Mouse (Mus musculus): ENCODE measurements around the gene Mnt. TPM values are rescaled to one million over a fixed set of nuclear protein-coding genes. Genes with fewer than 3 reads are reported as not detected.
A peak's percentile ranks its signal among the peaks of the same experiment; 100 is the strongest.

Mnt gene
- polyA plus RNA-seq, 1 experiment from 2014 or later, result 9.2 TPM

- no peak overlapping the region for H3K4me2 ChIP-seq (ENCODE audit: low read length)
Measured at GRCm38 (mm10) chr11:74836225-74837055, 5.7 kb downstream of the Mnt start.

GRCm38 (mm10) chr11:74837056-74837693 is 6.5 kb downstream of the Mnt start:
- H3K9me3 ChIP-seq (ENCODE audit: control insufficient read depth, low read length), result no peaks in the 10 kb centered on the region
- H3K27ac ChIP-seq (ENCODE audit: low read length), result peak overlapping the region; percentile 69; the same call in 1 of the 2 replicates
- H3K4me2 ChIP-seq (ENCODE audit: low read length), result peak overlapping the region; percentile 77
- no peaks in the 10 kb centered on the region for H3K36me3 ChIP-seq (ENCODE audit: control insufficient read depth, insufficient read depth)
- peaks cover 33% of the 10 kb centered on the region for H3K4me1 ChIP-seq (replicated peaks; ENCODE audit: control insufficient read depth, insufficient read depth, low read length)
- ATAC-seq, result 0 out of 2 replicates have a peak, but pooled peaks have one; percentile 0
- H3K27me3 ChIP-seq (replicated peaks; ENCODE audit: control insufficient read depth, insufficient read depth, low read length), result no peaks in the 10 kb centered on the region
- H3K4me3 ChIP-seq (replicated peaks; ENCODE audit: low read length), result peak overlapping the region; percentile 53
- H3K9ac ChIP-seq (replicated peaks; ENCODE audit: low read depth, low read length), result no peak overlapping the region
- 43% methylated on average over 16 of the region's 16 CpGs for whole genome bisulfite sequencing

More at GRCm38 (mm10) chr11:74836225-74837055, 5.7 kb downstream of the Mnt start:
- no peak for ATAC-seq
- WGBS, result 84% methylated on average over 22 of the region's 22 CpGs
- Histone ChIP-seq H3K36me3 (ENCODE audit: control insufficient read depth, insufficient read depth) (no peaks in the 10 kb centered on the region), H3K9ac (replicated peaks; ENCODE audit: low read depth, low read length) (no peak overlapping the region), H3K27ac (ENCODE audit: low read length) (no peak overlapping the region), H3K27me3 (replicated peaks; ENCODE audit: control insufficient read depth, insufficient read depth, low read length) (no peaks in the 10 kb centered on the region), H3K4me3 (replicated peaks; ENCODE audit: low read length) (no peak overlapping the region), H3K4me1 (replicated peaks; ENCODE audit: control insufficient read depth, insufficient read depth, low read length) (peaks cover 33% of the 10 kb centered on the region), H3K9me3 (ENCODE audit: control insufficient read depth, low read length) (no peaks in the 10 kb centered on the region)

- peak overlapping the region; percentile 69 for H3K27ac ChIP-seq (ENCODE audit: low read length)
- H3K9ac ChIP-seq (replicated peaks; ENCODE audit: low read depth, low read length), result peak overlapping the region; percentile 54
- H3K4me3 ChIP-seq (replicated peaks; ENCODE audit: low read length), result peak overlapping the region; percentile 53
- peak overlapping the region; percentile 77 for H3K4me2 ChIP-seq (ENCODE audit: low read length)
- peaks cover 2% of the 10 kb centered on the region; the same call in 1 of the 2 replicates for H3K36me3 ChIP-seq (ENCODE audit: control insufficient read depth, insufficient read depth)
- H3K4me1 ChIP-seq (replicated peaks; ENCODE audit: control insufficient read depth, insufficient read depth, low read length), result peaks cover 29% of the 10 kb centered on the region
- no peaks in the 10 kb centered on the region for H3K27me3 ChIP-seq (replicated peaks; ENCODE audit: control insufficient read depth, insufficient read depth, low read length)
- WGBS, result under 1% methylated on average over 48 of the region's 54 CpGs
- peak; percentile 68 for ATAC-seq
- H3K9me3 ChIP-seq (ENCODE audit: control insufficient read depth, low read length), result no peaks in the 10 kb centered on the region
Measured at GRCm38 (mm10) chr11:74837694-74838431, 7.1 kb downstream of the Mnt start.

GRCm38 (mm10) chr11:74838441-74838840 is 7.7 kb downstream of the Mnt start:
- under 1% methylated on average over 35 of the region's 35 CpGs for WGBS
- peaks cover 23% of the 10 kb centered on the region for H3K4me1 ChIP-seq (replicated peaks; ENCODE audit: control insufficient read depth, insufficient read depth, low read length)
- peak; percentile 74 for ATAC-seq

GRCm38 (mm10) chr11:74838971-74839370 is 8.3 kb downstream of the Mnt start:
- ATAC-seq, result no peak
- H3K36me3 ChIP-seq (ENCODE audit: control insufficient read depth, insufficient read depth), result peaks cover 2% of the 10 kb centered on the region; the same call in 1 of the 2 replicates
- H3K27ac ChIP-seq (ENCODE audit: low read length), result peak overlapping the region; percentile 69; the same call in 1 of the 2 replicates
- no peaks in the 10 kb centered on the region for H3K27me3 ChIP-seq (replicated peaks; ENCODE audit: control insufficient read depth, insufficient read depth, low read length)
- H3K4me1 ChIP-seq (replicated peaks; ENCODE audit: control insufficient read depth, insufficient read depth, low read length), result peaks cover 18% of the 10 kb centered on the region
- H3K4me3 ChIP-seq (replicated peaks; ENCODE audit: low read length), result no peak overlapping the region
- H3K9me3 ChIP-seq (ENCODE audit: control insufficient read depth, low read length), result no peaks in the 10 kb centered on the region
- no peak overlapping the region for H3K9ac ChIP-seq (replicated peaks; ENCODE audit: low read depth, low read length)
- H3K4me2 ChIP-seq (ENCODE audit: low read length), result peak overlapping the region; percentile 77
- WGBS, result 44% methylated on average over 6 of the region's 6 CpGs

More at GRCm38 (mm10) chr11:74838441-74838840, 7.7 kb downstream of the Mnt start:
- Histone ChIP-seq H3K27ac (ENCODE audit: low read length) (peak overlapping the region; percentile 69), H3K4me2 (ENCODE audit: low read length) (peak overlapping the region; percentile 77), H3K9ac (replicated peaks; ENCODE audit: low read depth, low read length) (peak overlapping the region; percentile 54), H3K36me3 (ENCODE audit: control insufficient read depth, insufficient read depth) (peaks cover 2% of the 10 kb centered on the region; the same call in 1 of the 2 replicates), H3K9me3 (ENCODE audit: control insufficient read depth, low read length) (no peaks in the 10 kb centered on the region), H3K27me3 (replicated peaks; ENCODE audit: control insufficient read depth, insufficient read depth, low read length) (no peaks in the 10 kb centered on the region), H3K4me3 (replicated peaks; ENCODE audit: low read length) (peak overlapping the region; percentile 53)

GRCm38 (mm10) chr11:74839860-74840715 is 9.4 kb downstream of the Mnt start:
- Histone ChIP-seq H3K4me1 (replicated peaks; ENCODE audit: control insufficient read depth, insufficient read depth, low read length) (peaks cover 18% of the 10 kb centered on the region), H3K27me3 (replicated peaks; ENCODE audit: control insufficient read depth, insufficient read depth, low read length) (no peaks in the 10 kb centered on the region), H3K27ac (ENCODE audit: low read length) (no peak overlapping the region), H3K9ac (replicated peaks; ENCODE audit: low read depth, low read length) (no peak overlapping the region), H3K9me3 (ENCODE audit: control insufficient read depth, low read length) (no peaks in the 10 kb centered on the region), H3K36me3 (ENCODE audit: control insufficient read depth, insufficient read depth) (peaks cover 2% of the 10 kb centered on the region; the same call in 1 of the 2 replicates), H3K4me3 (replicated peaks; ENCODE audit: low read length) (no peak overlapping the region), H3K4me2 (ENCODE audit: low read length) (no peak overlapping the region)
- ATAC-seq, result no peak
- WGBS, result 94% methylated on average over 19 of the region's 19 CpGs

- Histone ChIP-seq H3K4me2 (ENCODE audit: low read length) (no peak overlapping the region), H3K9ac (replicated peaks; ENCODE audit: low read depth, low read length) (no peak overlapping the region), H3K4me1 (replicated peaks; ENCODE audit: control insufficient read depth, insufficient read depth, low read length) (peaks cover 18% of the 10 kb centered on the region), H3K9me3 (ENCODE audit: control insufficient read depth, low read length) (no peaks in the 10 kb centered on the region; the same call in 1 of the 2 replicates), H3K27me3 (replicated peaks; ENCODE audit: control insufficient read depth, insufficient read depth, low read length) (no peaks in the 10 kb centered on the region), H3K27ac (ENCODE audit: low read length) (no peak overlapping the region), H3K36me3 (ENCODE audit: control insufficient read depth, insufficient read depth) (peaks cover 5% of the 10 kb centered on the region; the same call in 1 of the 2 replicates), H3K4me3 (replicated peaks; ENCODE audit: low read length) (no peak overlapping the region)
- no peak for ATAC-seq
- WGBS, result 96% methylated on average over 8 of the region's 8 CpGs
Measured at GRCm38 (mm10) chr11:74840739-74841138, 10.0 kb downstream of the Mnt start.

- no peak overlapping the region for H3K4me3 ChIP-seq (replicated peaks; ENCODE audit: low read length)
- peaks cover 18% of the 10 kb centered on the region for H3K4me1 ChIP-seq (replicated peaks; ENCODE audit: control insufficient read depth, insufficient read depth, low read length)
- no peaks in the 10 kb centered on the region; the same call in 1 of the 2 replicates for H3K9me3 ChIP-seq (ENCODE audit: control insufficient read depth, low read length)
- no peak for ATAC-seq
- peaks cover 8% of the 10 kb centered on the region; the same call in 1 of the 2 replicates for H3K36me3 ChIP-seq (ENCODE audit: control insufficient read depth, insufficient read depth)
- H3K4me2 ChIP-seq (ENCODE audit: low read length), result no peak overlapping the region
- no peaks in the 10 kb centered on the region for H3K27me3 ChIP-seq (replicated peaks; ENCODE audit: control insufficient read depth, insufficient read depth, low read length)
- no peak overlapping the region for H3K9ac ChIP-seq (replicated peaks; ENCODE audit: low read depth, low read length)
- 80% methylated on average over 9 of the region's 9 CpGs for WGBS
- no peak overlapping the region for H3K27ac ChIP-seq (ENCODE audit: low read length)
Measured at GRCm38 (mm10) chr11:74841366-74841765, 10.6 kb downstream of the Mnt start.
